Mouse (Mus musculus) midbrain, postnatal 0 days (tissue): ENCODE results near the gene Sept6. TPM values are rescaled to one million over a fixed set of nuclear protein-coding genes. Genes with fewer than 3 reads are reported as not detected.

ENCODE experiments used
- ATAC-seq: fragments of 200-750 bp; cut with Nextera tagmentation; 2 replicates; pipeline ENCODE4 v1.8.0; 2017; ENCODE audit warnings: moderate number of reproducible peaks, mild to moderate bottlenecking, moderate TSS enrichment, moderate library complexity; ENCODE audit not compliant: low FRiP score
- DNase-seq: peaks from one replicate; pipeline ENCODE4 v3.0.0-alpha.2; 2015; ENCODE audit warnings: low spot score
- H3K27ac ChIP-seq: fragments of 300-500 bp; sonication (generic); 2 replicates; pipeline ENCODE4 v1.5.1; 2014; ENCODE audit warnings: low read depth, mild to moderate bottlenecking, low read length, mixed read lengths
- H3K27me3 ChIP-seq: fragments of 300-500 bp; sonication (generic); 2 replicates; pipeline ENCODE4 v1.6.1; 2014; ENCODE audit warnings: low read length, control low read depth, mixed read lengths; ENCODE audit not compliant: insufficient read depth
- H3K36me3 ChIP-seq: fragments of 300-500 bp; sonication (generic); 2 replicates; pipeline ENCODE4 v1.6.1; 2014; ENCODE audit warnings: low read length, control low read depth, mixed read lengths; ENCODE audit not compliant: insufficient read depth
- H3K4me1 ChIP-seq: fragments of 300-500 bp; sonication (generic); 2 replicates; pipeline ENCODE4 v1.6.1; 2014; ENCODE audit warnings: mild to moderate bottlenecking, control low read depth, antibody characterized with exemption, low read length, mixed read lengths; ENCODE audit not compliant: insufficient read depth
- H3K4me2 ChIP-seq: fragments of 300-500 bp; sonication (generic); 2 replicates; pipeline ENCODE4 v1.6.1; 2014; ENCODE audit warnings: low read depth, mild to moderate bottlenecking, low read length, mixed read lengths; ENCODE audit not compliant: poor library complexity, severe bottlenecking
- H3K4me3 ChIP-seq: fragments of 300-500 bp; sonication (generic); 2 replicates; pipeline ENCODE4 v1.5.1; 2014; ENCODE audit warnings: low read depth, mild to moderate bottlenecking, low read length, moderate library complexity
- H3K9ac ChIP-seq: fragments of 300-500 bp; sonication (generic); replicated peaks from 2 replicates; pipeline ENCODE4 v1.6.1; 2014; ENCODE audit warnings: mild to moderate bottlenecking, low read length, moderate library complexity, mixed read lengths; ENCODE audit not compliant: poor library complexity, severe bottlenecking
- H3K9me3 ChIP-seq: fragments of 300-500 bp; sonication (generic); 2 replicates; pipeline ENCODE4 v1.6.1; 2016; ENCODE audit warnings: low read length, control low read depth
- CTCF ChIP-seq: IDR thresholded peaks from 2 replicates; pipeline ENCODE4 v1.5.1; 2016; ENCODE audit warnings: antibody characterized with exemption, mild to moderate bottlenecking
- WGBS: fragments of 180-500 bp; shearing (Covaris S2); extraction: QIAGEN DNeasy Blood & Tissue Kit; methylation state at CpG from one replicate; pipeline ENCODE4 v1.1.7; 2014; 5-methylcytosine and 5-hydroxymethylcytosine counted together
- polyA plus RNA-seq: library from polyadenylated mRNA; unstranded; fragments of >200 nt; fragmentation: Nextera tagmentation; extraction: Ambion mirVana; gene quantifications from 2 replicates; pipeline ENCODE4 v1.2.1, GENCODE M21; 2015
- total RNA-seq: library from RNA; depleted of rRNA; stranded (reverse); fragments of >200 nt; gene quantifications from 2 replicates; pipeline ENCODE4 v1.2.3, GENCODE M21; 2014

Sept6 gene
- total and polyA plus RNA-seq, 2 experiments from 2014 or later, result 66.2 to 81.4 TPM

DNA sequence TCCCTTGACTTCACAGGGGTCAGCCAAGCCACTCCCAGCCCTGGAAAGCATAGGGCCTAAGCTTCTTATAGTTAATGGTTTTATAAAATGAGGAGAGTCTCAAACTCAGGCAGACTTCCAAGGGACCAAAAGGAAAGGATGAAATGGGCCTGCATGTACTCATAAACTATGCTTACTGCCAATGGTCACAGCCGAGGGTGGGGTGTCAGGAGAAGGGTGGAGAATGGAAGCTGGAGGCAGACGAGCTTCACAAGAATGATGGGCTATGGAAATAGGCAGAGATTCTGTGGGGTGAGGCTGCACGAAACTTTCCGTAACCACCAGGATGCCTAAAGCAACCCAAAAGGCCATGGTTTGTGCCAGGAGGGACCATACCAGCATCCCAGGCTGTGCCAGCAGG is 15.3 kb downstream of the Sept6 start:
- Histone ChIP-seq H3K27me3 (no peaks in the 10 kb centered on the region), H3K9ac (no peak overlapping the region), H3K4me1 (no peaks in the 10 kb centered on the region), H3K9me3 (no peaks in the 10 kb centered on the region), H3K27ac (no peak overlapping the region), H3K4me2 (no peak overlapping the region), H3K4me3 (no peak overlapping the region), H3K36me3 (no peaks in the 10 kb centered on the region)
- ATAC-seq, result no peak
- 88% methylated on average over 4 of the region's 4 CpGs for WGBS
- TF ChIP-seq CTCF, result no peak
- no peak for DNase-seq

- no peak for TF ChIP-seq CTCF
- no peak overlapping the region for H3K4me2 ChIP-seq
- no peak overlapping the region for H3K4me3 ChIP-seq
- 84% methylated on average over 5 of the region's 5 CpGs for WGBS
- DNase-seq (no peak), ATAC-seq (no peak)
- H3K9me3 ChIP-seq, result no peaks in the 10 kb centered on the region
- no peaks in the 10 kb centered on the region for H3K4me1 ChIP-seq
- no peaks in the 10 kb centered on the region for H3K36me3 ChIP-seq
- no peak overlapping the region for H3K27ac ChIP-seq
- H3K27me3 ChIP-seq, result no peaks in the 10 kb centered on the region
- H3K9ac ChIP-seq, result no peak overlapping the region
Observed at GRCm38 (mm10) chrX:36974905-36975304, 16.7 kb downstream of the Sept6 start.

DNA sequence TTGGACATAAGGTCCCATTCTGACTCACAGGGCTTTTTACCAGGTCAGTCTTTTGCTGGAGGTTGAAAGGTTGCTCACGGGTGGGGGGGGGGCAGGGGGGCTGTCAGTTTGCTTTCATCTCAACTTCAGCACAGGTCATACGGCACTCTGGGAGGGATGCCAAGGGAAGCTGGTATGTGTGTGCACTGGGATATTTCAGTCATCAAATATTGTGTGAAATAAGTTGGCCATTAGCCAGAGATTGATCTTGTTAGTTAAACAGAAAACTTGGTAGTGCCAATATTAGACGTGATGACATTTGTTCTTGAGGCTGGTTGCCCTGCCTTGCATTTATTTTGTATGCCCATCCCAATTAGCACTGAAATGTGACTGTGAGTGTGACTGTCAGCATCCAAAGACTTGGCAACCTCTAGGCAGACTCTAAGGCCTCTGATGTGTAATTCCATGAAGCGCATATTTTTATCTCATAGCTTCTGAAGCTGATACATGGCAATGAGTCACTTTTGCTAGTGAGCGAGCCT is 18.6 kb downstream of the Sept6 start:
- Histone ChIP-seq H3K9me3 (no peaks in the 10 kb centered on the region), H3K4me1 (no peaks in the 10 kb centered on the region), H3K4me3 (no peak overlapping the region), H3K27ac (no peak overlapping the region), H3K4me2 (no peak overlapping the region), H3K9ac (no peak overlapping the region), H3K36me3 (no peaks in the 10 kb centered on the region), H3K27me3 (no peaks in the 10 kb centered on the region)
- no peak for ATAC-seq
- DNase-seq, result no peak
- whole genome bisulfite sequencing, result 78% methylated on average over 5 of the region's 5 CpGs
- TF ChIP-seq CTCF, result no peak

DNA sequence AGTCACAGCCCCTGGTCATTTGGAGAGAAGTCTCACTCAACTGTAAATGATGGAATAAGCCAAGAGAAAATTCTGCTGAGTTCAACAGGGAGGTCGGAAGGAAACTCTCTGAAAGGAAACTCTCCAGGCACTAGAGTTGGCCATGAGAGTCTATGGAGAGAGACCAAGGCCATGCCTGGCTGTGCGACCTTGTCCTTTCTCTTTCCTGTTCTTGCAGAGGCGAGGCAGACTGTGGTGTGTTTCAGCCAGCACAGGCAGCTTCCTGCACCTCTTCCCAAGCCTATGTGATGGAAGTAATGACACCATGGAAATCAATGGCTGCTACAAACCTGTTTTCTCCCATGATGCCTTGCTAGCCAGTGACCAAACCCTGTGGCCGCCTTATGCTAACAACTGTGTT is 20.4 kb downstream of the Sept6 start:
- no peaks in the 10 kb centered on the region for H3K36me3 ChIP-seq
- ATAC-seq (no peak), DNase-seq (no peak)
- H3K27ac ChIP-seq, result no peak overlapping the region
- no peaks in the 10 kb centered on the region for H3K27me3 ChIP-seq
- no peak overlapping the region for H3K4me2 ChIP-seq
- WGBS, result 94% methylated on average over 4 of the region's 4 CpGs
- H3K9ac ChIP-seq, result no peak overlapping the region
- H3K4me1 ChIP-seq, result no peaks in the 10 kb centered on the region
- H3K4me3 ChIP-seq, result no peak overlapping the region
- TF ChIP-seq CTCF, result no peak
- no peaks in the 10 kb centered on the region for H3K9me3 ChIP-seq

DNA sequence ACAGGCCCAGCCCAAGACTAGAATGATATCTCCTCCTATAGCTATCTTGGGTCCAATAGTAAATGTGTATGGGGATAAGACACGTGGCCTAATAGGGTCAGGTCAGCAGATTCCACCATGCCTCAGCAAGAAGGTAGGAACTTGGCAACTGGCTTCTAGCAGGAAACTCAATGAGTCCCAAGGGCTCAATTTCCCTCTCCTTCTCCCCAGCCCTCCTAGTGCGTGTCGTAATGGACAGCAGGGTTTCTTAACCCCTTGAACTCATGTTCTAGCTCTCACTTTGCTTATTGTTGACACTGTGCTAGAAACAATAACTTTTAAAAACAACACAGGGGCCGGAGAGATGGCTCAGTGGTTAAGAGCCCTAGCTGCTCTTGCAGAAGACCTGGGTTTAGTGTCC is 22.1 kb downstream of the Sept6 start:
- ATAC-seq, result no peak
- Histone ChIP-seq H3K4me1 (no peaks in the 10 kb centered on the region), H3K9ac (no peak overlapping the region), H3K4me2 (no peak overlapping the region), H3K27me3 (no peaks in the 10 kb centered on the region), H3K4me3 (no peak overlapping the region), H3K9me3 (no peaks in the 10 kb centered on the region), H3K36me3 (no peaks in the 10 kb centered on the region), H3K27ac (no peak overlapping the region)
- no peak for DNase-seq
- no peak for TF ChIP-seq CTCF
- 81% methylated on average over 4 of the region's 4 CpGs for WGBS

GRCm38 (mm10) chrX:36956674-36957073 is 34.9 kb downstream of the Sept6 start:
- ATAC-seq, result no peak
- Histone ChIP-seq H3K4me2 (no peak overlapping the region), H3K27ac (no peak overlapping the region), H3K9me3 (no peaks in the 10 kb centered on the region), H3K9ac (no peak overlapping the region), H3K4me1 (no peaks in the 10 kb centered on the region), H3K27me3 (no peaks in the 10 kb centered on the region), H3K36me3 (peaks cover 3% of the 10 kb centered on the region; the same call in 1 of the 2 replicates), H3K4me3 (no peak overlapping the region)
- no peak for TF ChIP-seq CTCF
- no peak for DNase-seq
- 94% methylated on average over 2 of the region's 2 CpGs for WGBS
